Comparison of ENCODE assay signal across 20 mouse cellular contexts in the genomic region with DNA sequence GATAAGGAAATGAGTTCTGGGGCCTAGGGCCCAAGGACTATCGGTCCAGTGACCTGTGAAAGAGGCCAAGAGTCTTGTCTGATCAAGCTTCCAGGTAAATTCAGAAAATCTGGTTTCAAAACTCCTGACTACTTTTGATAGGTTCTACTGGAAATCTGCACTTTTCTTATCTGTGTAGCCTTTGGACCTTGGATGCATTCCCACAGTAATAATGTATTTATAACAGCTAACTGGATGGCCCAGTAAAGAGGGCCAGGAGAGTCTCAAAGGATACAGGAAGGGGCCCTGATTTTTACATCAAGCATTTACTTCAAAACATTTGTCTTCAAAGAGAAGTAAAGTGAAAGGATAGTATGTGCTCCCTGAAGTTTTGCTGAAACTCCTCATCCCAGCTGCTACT.
DNase-seq lines count a peak whose midpoint lies in the region; ATAC-seq and TF ChIP-seq lines count a peak whose summit lies in the region.
"Had no signal": no experiment of that assay in that cellular context is flagged by ENCODE, and none has a peak within 500 bp of the region (broad histone marks: within the 10 kb centered on the region; RNA-seq: fewer than 3 reads in every experiment).

No protein-coding gene starts in this region.

- no peaks in the 10 kb centered on the region for H3K27me3 ChIP-seq in stomach, embryonic 15.5 days (replicated peaks)
- H3K27me3 ChIP-seq in stomach, postnatal 0 days (ENCODE audit: control insufficient read depth, insufficient read depth, low read length): no peaks in the 10 kb centered on the region
- H3K27me3 ChIP-seq in intestine, embryonic 15.5 days (replicated peaks): no peaks in the 10 kb centered on the region
- H3K27me3 ChIP-seq in intestine, postnatal 0 days (replicated peaks; ENCODE audit: control insufficient read depth, insufficient read depth, low read length): no peaks in the 10 kb centered on the region
- no peaks in the 10 kb centered on the region for H3K27me3 ChIP-seq in small intestine, adult 2 months (ENCODE audit: control insufficient read depth, insufficient read depth, low read length)
- H3K27me3 ChIP-seq: embryonic facial prominence, embryonic 12.5 days; forebrain, embryonic 13.5 days; forebrain, embryonic 15.5 days had no signal

- no peak overlapping the region for H3K9ac ChIP-seq in stomach, embryonic 15.5 days
- no peak overlapping the region for H3K9ac ChIP-seq in stomach, postnatal 0 days (ENCODE audit: low read length)
- H3K9ac ChIP-seq in intestine, embryonic 15.5 days: no peak overlapping the region
- H3K9ac ChIP-seq in intestine, postnatal 0 days (ENCODE audit: low read depth, low read length): no peak overlapping the region
- H3K9ac ChIP-seq: embryonic facial prominence, embryonic 12.5 days; forebrain, embryonic 13.5 days; forebrain, embryonic 15.5 days had no signal

- TF ChIP-seq POLR2A in small intestine, adult 2 months (IDR thresholded peaks at IDR 0.05; ENCODE audit: low read depth, low read length): no peak

- DNase-seq in stomach, postnatal 0 days (ENCODE audit: low spot score): no peak
- DNase-seq in frontal cortex, postnatal 36 days (ENCODE audit: low spot score in 2 of 2): no peak
- DNase-seq in thymus, postnatal 10 days (ENCODE audit: low spot score in 2 of 2): no peak
- DNase-seq in cerebellum, postnatal 25 days: no peak
- DNase-seq: adrenal gland, adult 2 months; adrenal gland, postnatal 10 days; adrenal gland, postnatal 25 days; cerebellum, adult 11 months; cerebellum, adult 18-20 months; cerebellum, adult 8-10 months; cerebellum, adult 9-11 months; cerebellum, postnatal 14 days had no signal

- ATAC-seq in stomach, embryonic 15.5 days (ENCODE audit: insufficient read depth, low FRiP score, low read depth): 0 out of 2 replicates have a peak, but pooled peaks have one; percentile 18
- ATAC-seq in stomach, postnatal 0 days (ENCODE audit: low FRiP score, low TSS enrichment): no peak
- ATAC-seq in intestine, embryonic 15.5 days: peak; percentile 96
- peak; percentile 93 for ATAC-seq in intestine, postnatal 0 days
- ATAC-seq: forebrain, embryonic 13.5 days; forebrain, embryonic 15.5 days had no signal

- no peaks in the 10 kb centered on the region for H3K36me3 ChIP-seq in stomach, embryonic 15.5 days
- no peaks in the 10 kb centered on the region for H3K36me3 ChIP-seq in stomach, postnatal 0 days (ENCODE audit: control insufficient read depth, insufficient read depth, low read length)
- no peaks in the 10 kb centered on the region for H3K36me3 ChIP-seq in intestine, embryonic 15.5 days
- H3K36me3 ChIP-seq in intestine, postnatal 0 days (ENCODE audit: control insufficient read depth, insufficient read depth): no peaks in the 10 kb centered on the region
- H3K36me3 ChIP-seq in small intestine, adult 2 months (ENCODE audit: control insufficient read depth, insufficient read depth, low read length): no peaks in the 10 kb centered on the region
- H3K36me3 ChIP-seq: embryonic facial prominence, embryonic 10.5 days; embryonic facial prominence, embryonic 12.5 days; forebrain, embryonic 15.5 days had no signal

- no peak for TF ChIP-seq CTCF in stomach, postnatal 0 days (IDR thresholded peaks at IDR 0.05; ENCODE audit: low read depth)
- no peak for TF ChIP-seq CTCF in intestine, postnatal 0 days (IDR thresholded peaks at IDR 0.05; ENCODE audit: low read depth)
- TF ChIP-seq CTCF in small intestine, adult 2 months (IDR thresholded peaks at IDR 0.05; ENCODE audit: extremely low read depth, insufficient read length, insufficient replicate concordance, low read depth, low read length): no peak

- no peak overlapping the region for H3K4me2 ChIP-seq in stomach, embryonic 15.5 days
- no peak overlapping the region for H3K4me2 ChIP-seq in stomach, postnatal 0 days (replicated peaks; ENCODE audit: low read depth)
- no peak overlapping the region for H3K4me2 ChIP-seq in intestine, embryonic 15.5 days (replicated peaks)
- H3K4me2 ChIP-seq in intestine, postnatal 0 days (replicated peaks; ENCODE audit: low read depth): no peak overlapping the region
- H3K4me2 ChIP-seq: embryonic facial prominence, embryonic 12.5 days; forebrain, embryonic 13.5 days; forebrain, embryonic 15.5 days had no signal

- no peak for TF ChIP-seq EP300 in stomach, postnatal 0 days (optimal IDR thresholded peaks at IDR 0.05)

- no peak overlapping the region for H3K27ac ChIP-seq in stomach, embryonic 15.5 days
- no peak overlapping the region for H3K27ac ChIP-seq in stomach, postnatal 0 days (replicated peaks)
- H3K27ac ChIP-seq in intestine, embryonic 15.5 days: no peak overlapping the region
- no peak overlapping the region; the same call in 1 of the 2 replicates for H3K27ac ChIP-seq in intestine, postnatal 0 days (ENCODE audit: low read depth, low read length)
- peak overlapping the region; percentile 56; the same call in 1 of the 2 replicates for H3K27ac ChIP-seq in small intestine, adult 2 months (ENCODE audit: insufficient read depth, low read depth, low read length)
- H3K27ac ChIP-seq: embryonic facial prominence, embryonic 10.5 days; embryonic facial prominence, embryonic 12.5 days; forebrain, embryonic 13.5 days; forebrain, embryonic 15.5 days had no signal

- H3K4me3 ChIP-seq in stomach, embryonic 15.5 days (replicated peaks): no peak overlapping the region
- H3K4me3 ChIP-seq in stomach, postnatal 0 days (ENCODE audit: low read depth, low read length): no peak overlapping the region
- no peak overlapping the region for H3K4me3 ChIP-seq in intestine, embryonic 15.5 days (replicated peaks)
- H3K4me3 ChIP-seq in intestine, postnatal 0 days (ENCODE audit: low read depth, low read length): no peak overlapping the region
- H3K4me3 ChIP-seq in small intestine, adult 2 months (ENCODE audit: low read depth, low read length): no peak overlapping the region
- H3K4me3 ChIP-seq: embryonic facial prominence, embryonic 10.5 days; embryonic facial prominence, embryonic 12.5 days; forebrain, embryonic 13.5 days; forebrain, embryonic 15.5 days had no signal

- no peaks in the 10 kb centered on the region for H3K9me3 ChIP-seq in stomach, embryonic 15.5 days
- no peaks in the 10 kb centered on the region for H3K9me3 ChIP-seq in stomach, postnatal 0 days (ENCODE audit: control insufficient read depth, low read length)
- H3K9me3 ChIP-seq in intestine, embryonic 15.5 days: no peaks in the 10 kb centered on the region
- H3K9me3 ChIP-seq in intestine, postnatal 0 days (ENCODE audit: control insufficient read depth): no peaks in the 10 kb centered on the region
- H3K9me3 ChIP-seq: embryonic facial prominence, embryonic 10.5 days; embryonic facial prominence, embryonic 12.5 days; forebrain, embryonic 13.5 days; forebrain, embryonic 15.5 days had no signal

- 73% methylated on average over 1 of the region's 1 CpGs for WGBS in stomach, embryonic 15.5 days
- 59% methylated on average over 1 of the region's 1 CpGs for WGBS in stomach, postnatal 0 days
- WGBS in intestine, embryonic 15.5 days: 58% methylated on average over 1 of the region's 1 CpGs
- 53% methylated on average over 1 of the region's 1 CpGs for WGBS in intestine, postnatal 0 days
- 31% methylated on average over 1 of the region's 1 CpGs for WGBS in small intestine, adult 2 months

- H3K4me1 ChIP-seq in stomach, embryonic 15.5 days: no peaks in the 10 kb centered on the region
- H3K4me1 ChIP-seq in stomach, postnatal 0 days (replicated peaks; ENCODE audit: control insufficient read depth, insufficient read depth): no peaks in the 10 kb centered on the region
- no peaks in the 10 kb centered on the region for H3K4me1 ChIP-seq in intestine, embryonic 15.5 days (replicated peaks)
- no peaks in the 10 kb centered on the region for H3K4me1 ChIP-seq in intestine, postnatal 0 days (replicated peaks; ENCODE audit: control insufficient read depth, insufficient read depth, low read length)
- peaks cover 9% of the 10 kb centered on the region; the same call in 1 of the 2 replicates for H3K4me1 ChIP-seq in small intestine, adult 2 months (ENCODE audit: control insufficient read depth, insufficient read depth, insufficient read length, low read length)
- H3K4me1 ChIP-seq: embryonic facial prominence, embryonic 10.5 days; embryonic facial prominence, embryonic 12.5 days; forebrain, embryonic 13.5 days; forebrain, embryonic 15.5 days had no signal
